Mouse (Mus musculus) hindbrain, embryonic 14.5 days (tissue): ENCODE measurements around the gene Mapk8ip1. TPM values are rescaled to one million over a fixed set of nuclear protein-coding genes. Genes with fewer than 3 reads are reported as not detected.
"Not testable (repeated sequence)": the region's sequence is repeated elsewhere in the genome, so short reads cannot be mapped to it uniquely, and the experiment has no call there.

Source experiments
- ATAC-seq: fragments of 200-750 bp; cut with Nextera tagmentation; 2 replicates; pipeline ENCODE4 v1.8.0; 2017; ENCODE audit warnings: moderate number of reproducible peaks, mild to moderate bottlenecking, moderate TSS enrichment, moderate library complexity; ENCODE audit not compliant: low FRiP score
- DNase-seq: peaks from one replicate; pipeline ENCODE4 v3.0.0-alpha.2; 2015; ENCODE audit warnings: low spot score
- H3K27ac ChIP-seq: fragments of 300-500 bp; sonication (generic); 2 replicates; pipeline ENCODE4 v1.5.1; 2014; ENCODE audit warnings: mild to moderate bottlenecking, moderate library complexity
- H3K27me3 ChIP-seq: fragments of 300-500 bp; sonication (generic); 2 replicates; pipeline ENCODE4 v1.6.1; 2014; ENCODE audit warnings: mild to moderate bottlenecking, low read length, mixed read lengths; ENCODE audit not compliant: control insufficient read depth, insufficient read depth
- H3K36me3 ChIP-seq: fragments of 300-500 bp; sonication (generic); replicated peaks from 2 replicates; pipeline ENCODE4 v1.6.1; 2014; ENCODE audit not compliant: control insufficient read depth, insufficient read depth
- H3K4me1 ChIP-seq: fragments of 300-500 bp; sonication (generic); replicated peaks from 2 replicates; pipeline ENCODE4 v1.6.1; 2014; ENCODE audit warnings: antibody characterized with exemption, low read length, mixed read lengths; ENCODE audit not compliant: control insufficient read depth, insufficient read depth
- H3K4me2 ChIP-seq: fragments of 300-500 bp; sonication (generic); replicated peaks from 2 replicates; pipeline ENCODE4 v1.6.1; 2014; ENCODE audit warnings: mild to moderate bottlenecking, moderate library complexity
- H3K4me3 ChIP-seq: fragments of 300-500 bp; sonication (generic); replicated peaks from 2 replicates; pipeline ENCODE4 v1.5.1; 2014; ENCODE audit warnings: mild to moderate bottlenecking, low read length
- H3K9ac ChIP-seq: fragments of 300-500 bp; sonication (generic); 2 replicates; pipeline ENCODE4 v1.6.1; 2014
- H3K9me3 ChIP-seq: fragments of 300-500 bp; sonication (generic); 2 replicates; pipeline ENCODE4 v1.6.1; 2016; ENCODE audit warnings: low read length; ENCODE audit not compliant: control insufficient read depth
- WGBS: fragments of 180-500 bp; shearing (Covaris S2); extraction: QIAGEN DNeasy Blood & Tissue Kit; methylation state at CpG from one replicate; pipeline ENCODE4 v1.1.7; 2014; 5-methylcytosine and 5-hydroxymethylcytosine counted together
- polyA plus RNA-seq: library from polyadenylated mRNA; unstranded; fragments of >200 nt; fragmentation: Nextera tagmentation; extraction: Ambion mirVana; gene quantifications from 2 replicates; pipeline ENCODE4 v1.2.1, GENCODE M21; 2014

Mapk8ip1 gene
- polyA plus RNA-seq, 1 experiment from 2014 or later = 68.8 TPM

DNA sequence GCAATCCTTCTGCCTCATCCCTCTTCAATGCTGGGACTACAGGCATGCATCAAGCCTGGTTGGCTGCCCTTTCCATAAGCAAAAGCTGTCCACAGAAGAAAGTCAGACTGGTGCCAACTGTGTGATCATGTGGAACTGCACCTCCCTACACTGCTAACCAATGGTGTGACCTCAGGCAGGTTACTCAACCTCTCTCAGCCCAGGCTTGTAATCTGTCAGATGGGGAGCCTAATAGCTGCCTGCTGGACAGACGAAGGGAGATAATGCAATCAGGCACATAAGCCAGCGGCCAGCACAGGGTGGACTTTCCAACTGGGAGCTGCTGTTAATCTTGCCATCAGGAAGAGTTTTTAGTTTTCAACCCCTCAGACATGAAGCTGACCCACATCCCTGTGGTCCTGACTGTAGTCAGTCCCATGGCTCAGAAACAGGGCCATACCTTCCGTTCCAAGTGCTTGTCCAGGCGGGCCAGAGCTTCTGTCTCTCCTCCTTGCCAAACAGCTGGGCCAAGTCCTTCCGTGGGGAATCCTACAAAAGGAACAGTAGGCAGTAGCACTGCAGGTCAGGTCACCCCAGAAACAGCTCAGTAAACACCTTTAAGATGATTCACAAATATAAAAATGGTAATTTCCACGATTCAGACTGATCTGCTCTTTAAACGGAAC, 20.8 kb upstream of the Mapk8ip1 start:
- no peak overlapping the region for H3K27ac ChIP-seq
- H3K4me2 ChIP-seq = no peak overlapping the region
- H3K9me3 ChIP-seq = no peaks in the 10 kb centered on the region
- H3K9ac ChIP-seq = no peak overlapping the region
- 94% methylated on average over 7 of the region's 7 CpGs for WGBS
- no peak overlapping the region for H3K4me3 ChIP-seq
- H3K27me3 ChIP-seq = no peaks in the 10 kb centered on the region
- DNase-seq = no peak
- H3K4me1 ChIP-seq = peaks cover 22% of the 10 kb centered on the region
- H3K36me3 ChIP-seq = peaks cover 81% of the 10 kb centered on the region
- no peak for ATAC-seq

DNA sequence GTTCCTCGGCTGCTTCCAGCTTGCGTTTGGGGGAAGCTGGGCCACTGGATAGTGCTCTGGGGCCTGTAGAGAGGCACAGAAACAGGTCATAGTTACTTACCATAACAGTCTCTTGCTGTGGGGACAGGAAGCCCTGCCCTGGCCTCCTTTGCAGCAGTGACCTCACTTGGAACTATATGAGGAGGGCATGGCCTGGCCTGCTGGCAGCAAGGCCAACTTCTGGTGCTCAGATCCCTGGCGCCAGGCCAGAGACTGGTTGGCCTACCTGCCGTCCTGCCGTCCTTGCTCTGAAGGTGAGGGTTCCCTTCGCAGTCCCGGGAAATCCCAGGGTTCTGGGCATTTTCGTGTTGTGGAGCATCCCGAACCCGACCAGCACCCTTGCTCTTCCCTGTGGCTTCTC, 10.6 kb upstream of the Mapk8ip1 start:
- no peak overlapping the region for H3K9ac ChIP-seq
- H3K27me3 ChIP-seq = no peaks in the 10 kb centered on the region
- ATAC-seq = no peak
- H3K4me2 ChIP-seq = no peak overlapping the region
- DNase-seq = no peak
- no peaks in the 10 kb centered on the region for H3K4me1 ChIP-seq
- H3K27ac ChIP-seq = no peak overlapping the region
- H3K4me3 ChIP-seq = no peak overlapping the region
- peaks cover 100% of the 10 kb centered on the region for H3K36me3 ChIP-seq
- H3K9me3 ChIP-seq = no peaks in the 10 kb centered on the region
- 95% methylated on average over 10 of the region's 10 CpGs for WGBS

DNA sequence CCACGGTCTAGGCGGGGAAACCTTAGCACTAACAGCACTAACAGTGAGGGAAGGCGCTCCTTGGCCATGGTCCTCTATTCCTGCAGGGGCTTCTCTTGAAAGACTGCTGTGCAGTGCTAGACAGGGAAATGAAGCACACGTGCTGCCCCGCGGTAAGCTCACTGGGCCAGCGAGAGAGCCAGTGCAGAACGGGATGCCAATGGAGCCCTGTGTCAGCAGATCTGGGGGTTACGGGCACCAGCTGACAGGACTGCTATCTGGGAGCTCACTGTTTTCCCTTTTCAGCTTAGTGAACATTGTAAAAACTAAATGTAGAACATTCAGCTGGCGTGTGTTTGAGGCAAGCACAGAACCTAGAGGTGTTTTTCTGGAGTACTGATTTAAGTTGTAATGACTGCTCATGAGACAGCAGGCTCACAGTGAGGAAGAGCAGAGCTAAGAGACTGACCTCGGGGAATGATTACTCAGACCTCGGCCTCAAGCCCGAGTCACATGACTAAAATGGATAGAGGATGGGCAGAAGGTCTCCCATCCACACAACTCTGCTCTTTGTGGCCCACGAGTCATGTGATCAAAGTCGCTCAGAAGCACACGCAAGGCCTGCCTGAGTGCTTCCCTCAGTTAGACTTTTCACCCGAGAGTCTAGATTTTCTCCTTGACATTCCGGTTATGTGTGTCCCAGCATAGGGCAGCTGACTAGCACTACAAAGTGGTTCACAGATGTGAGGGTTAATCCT, 7.4 kb upstream of the Mapk8ip1 start:
- peaks cover 94% of the 10 kb centered on the region for H3K36me3 ChIP-seq
- ATAC-seq (no peak), DNase-seq (no peak)
- H3K4me1 ChIP-seq = no peaks in the 10 kb centered on the region
- 91% methylated on average over 18 of the region's 18 CpGs for WGBS
- no peak overlapping the region for H3K4me2 ChIP-seq
- H3K9ac ChIP-seq = no peak overlapping the region
- no peak overlapping the region for H3K4me3 ChIP-seq
- H3K27ac ChIP-seq = no peak overlapping the region
- H3K27me3 ChIP-seq = no peaks in the 10 kb centered on the region
- H3K9me3 ChIP-seq = no peaks in the 10 kb centered on the region

DNA sequence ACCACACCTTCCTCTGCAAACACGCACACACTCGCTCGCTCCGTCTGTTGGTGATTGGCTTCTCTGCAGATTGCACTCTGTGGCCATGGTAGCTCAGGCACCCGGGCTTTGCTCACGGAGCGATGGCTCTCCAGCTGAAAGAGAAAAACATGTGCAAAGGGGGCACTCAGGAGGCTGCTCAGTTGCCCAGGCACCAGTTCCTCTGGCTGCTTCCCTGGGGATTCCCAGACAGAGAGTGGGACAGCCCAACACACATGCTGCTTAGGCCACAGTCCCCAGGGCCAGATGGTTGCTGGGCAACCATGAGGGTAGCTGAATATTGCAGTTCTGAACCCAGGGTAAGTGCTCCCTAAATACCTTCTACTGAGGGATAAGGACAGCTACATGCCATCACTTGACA, 4.6 kb upstream of the Mapk8ip1 start:
- ATAC-seq = no peak
- no peak overlapping the region for H3K27ac ChIP-seq
- no peaks in the 10 kb centered on the region for H3K9me3 ChIP-seq
- WGBS = 56% methylated on average over 7 of the region's 7 CpGs
- no peaks in the 10 kb centered on the region for H3K27me3 ChIP-seq
- no peak for DNase-seq
- H3K4me3 ChIP-seq = no peak overlapping the region
- no peak overlapping the region for H3K4me2 ChIP-seq
- H3K36me3 ChIP-seq = peaks cover 71% of the 10 kb centered on the region
- H3K4me1 ChIP-seq = 0 out of 2 replicates have a peak, but pooled peaks cover 9% of the 10 kb centered on the region
- H3K9ac ChIP-seq = no peak overlapping the region

DNA sequence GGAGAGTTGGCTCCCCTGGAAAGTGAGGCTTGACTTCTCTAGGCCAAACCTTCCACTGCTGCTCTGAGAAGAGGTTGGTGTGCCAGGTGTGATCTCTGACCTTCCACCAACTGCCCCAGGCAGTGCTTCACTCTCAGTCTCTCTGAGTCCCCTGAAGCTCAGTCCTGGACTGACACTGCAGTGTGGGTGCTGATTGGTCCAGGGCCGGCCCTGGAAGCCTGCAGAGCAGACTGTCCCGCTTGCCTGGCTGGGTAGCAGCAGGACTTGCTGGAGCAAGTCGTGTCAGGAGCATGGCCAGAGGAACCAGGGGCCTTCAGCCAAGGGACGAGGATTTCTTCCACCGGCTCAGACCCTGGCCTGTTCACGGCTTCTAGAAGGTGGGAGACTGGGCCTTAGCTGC, 3.7 kb upstream of the Mapk8ip1 start:
- Histone ChIP-seq H3K9ac (no peak overlapping the region), H3K4me3 (no peak overlapping the region), H3K36me3 (peaks cover 61% of the 10 kb centered on the region), H3K27ac (no peak overlapping the region), H3K4me2 (no peak overlapping the region), H3K27me3 (no peaks in the 10 kb centered on the region), H3K9me3 (no peaks in the 10 kb centered on the region), H3K4me1 (0 out of 2 replicates have a peak, but pooled peaks cover 9% of the 10 kb centered on the region)
- DNase-seq = no peak
- 84% methylated on average over 6 of the region's 6 CpGs for WGBS
- no peak for ATAC-seq

- ATAC-seq = no peak
- Histone ChIP-seq H3K27ac (no peak overlapping the region), H3K9me3 (no peaks in the 10 kb centered on the region), H3K4me1 (peaks cover 18% of the 10 kb centered on the region; the same call in 1 of the 2 replicates), H3K27me3 (no peaks in the 10 kb centered on the region), H3K9ac (no peak overlapping the region), H3K4me2 (no peak overlapping the region), H3K36me3 (peaks cover 52% of the 10 kb centered on the region), H3K4me3 (no peak overlapping the region)
- 94% methylated on average over 5 of the region's 5 CpGs for WGBS
- no peak for DNase-seq
Observed at GRCm38 (mm10) chr2:92403776-92404319, 2.8 kb upstream of the Mapk8ip1 start.

GRCm38 (mm10) chr2:92402591-92403326, 1.7 kb upstream of the Mapk8ip1 start:
- H3K36me3 ChIP-seq = peaks cover 42% of the 10 kb centered on the region
- H3K4me2 ChIP-seq = no peak overlapping the region
- H3K27ac ChIP-seq = no peak overlapping the region
- no peak for DNase-seq
- ATAC-seq = no peak
- H3K27me3 ChIP-seq = no peaks in the 10 kb centered on the region
- H3K4me3 ChIP-seq = no peak overlapping the region
- H3K4me1 ChIP-seq = peaks cover 25% of the 10 kb centered on the region
- WGBS = 67% methylated on average over 4 of the region's 4 CpGs
- no peaks in the 10 kb centered on the region for H3K9me3 ChIP-seq
- H3K9ac ChIP-seq = no peak overlapping the region

GRCm38 (mm10) chr2:92400682-92401081, 381 bp downstream of the Mapk8ip1 start:
- peak overlapping the region; percentile 81 for H3K27ac ChIP-seq
- no peaks in the 10 kb centered on the region for H3K9me3 ChIP-seq
- H3K4me3 ChIP-seq = peak overlapping the region; percentile 84
- H3K27me3 ChIP-seq = no peaks in the 10 kb centered on the region
- 3% methylated on average over 17 of the region's 22 CpGs for whole genome bisulfite sequencing
- DNase-seq (no peak), ATAC-seq (peak; percentile 19)
- peaks cover 25% of the 10 kb centered on the region for H3K36me3 ChIP-seq
- H3K9ac ChIP-seq = peak overlapping the region; percentile 94
- H3K4me2 ChIP-seq = peak overlapping the region; percentile 78
- H3K4me1 ChIP-seq = peaks cover 30% of the 10 kb centered on the region

GRCm38 (mm10) chr2:92399877-92400276, 1.2 kb downstream of the Mapk8ip1 start:
- 27% methylated on average over 3 of the region's 4 CpGs for WGBS

More at GRCm38 (mm10) chr2:92399877-92400276, 1.2 kb downstream of the Mapk8ip1 start:
- H3K4me1 ChIP-seq = peaks cover 30% of the 10 kb centered on the region
- H3K4me3 ChIP-seq = peak overlapping the region; percentile 84
- H3K27ac ChIP-seq, H3K9me3 ChIP-seq, H3K27me3 ChIP-seq, ATAC-seq, DNase-seq: not testable (repeated sequence)
- peak overlapping the region; percentile 78 for H3K4me2 ChIP-seq
- peak overlapping the region; percentile 94 for H3K9ac ChIP-seq
- peaks cover 18% of the 10 kb centered on the region for H3K36me3 ChIP-seq
